Mouse (Mus musculus) fat pad, adult 2 months (tissue): ENCODE data around the gene Commd1.

Experiments used
- DNase-seq: peaks from one replicate; pipeline ENCODE4 v3.0.0-alpha.2; 2011; ENCODE audit warnings: low read depth, low spot score; ENCODE audit errors: extremely low read depth

Gene Commd1

GRCm38 (mm10) chr11:22990393-22991126 lies 8.4 kb upstream of the Commd1 start, which contains the start of gene Cct4:
TSS of gene Cct4 (plus strand) at chr11:22990519.
- DNase-seq, result no peak

- no peak for DNase-seq
Measured at GRCm38 (mm10) chr11:22989786-22990185, 7.6 kb upstream of the Commd1 start.

- DNase-seq, result no peak
Measured at GRCm38 (mm10) chr11:22987357-22987756, 5.2 kb upstream of the Commd1 start.

- DNase-seq, result no peak
Measured at GRCm38 (mm10) chr11:22985510-22985909, 3.3 kb upstream of the Commd1 start.

- no peak for DNase-seq
Measured at GRCm38 (mm10) chr11:22982846-22983245, 664 bp upstream of the Commd1 start.

GRCm38 (mm10) chr11:22981543-22981950 lies 635 bp downstream of the Commd1 start:
- no peak for DNase-seq

- DNase-seq, result no peak
Measured at GRCm38 (mm10) chr11:22981041-22981440, 1.1 kb downstream of the Commd1 start.

- no peak for DNase-seq
Measured at GRCm38 (mm10) chr11:22979221-22979620, 3.0 kb downstream of the Commd1 start.

GRCm38 (mm10) chr11:22978711-22979110 lies 3.5 kb downstream of the Commd1 start:
- no peak for DNase-seq

- no peak for DNase-seq
Measured at GRCm38 (mm10) chr11:22978215-22978614, 4.0 kb downstream of the Commd1 start.

- no peak for DNase-seq
Measured at GRCm38 (mm10) chr11:22973599-22973998, 8.6 kb downstream of the Commd1 start.

GRCm38 (mm10) chr11:22972746-22973526 lies 9.2 kb downstream of the Commd1 start:
- DNase-seq, result peak; percentile 34

GRCm38 (mm10) chr11:22971835-22972709 lies 10.1 kb downstream of the Commd1 start, which contains the start of gene Zrsr1:
TSS of gene Zrsr1 (plus strand) at chr11:22972005.
- DNase-seq, result no peak

- DNase-seq, result no peak
Measured at GRCm38 (mm10) chr11:22970546-22970945, 11.6 kb downstream of the Commd1 start.

- DNase-seq, result no peak
Measured at GRCm38 (mm10) chr11:22969486-22969885, 12.7 kb downstream of the Commd1 start.

- DNase-seq, result no peak
Measured at GRCm38 (mm10) chr11:22965503-22965902, 16.7 kb downstream of the Commd1 start.

- no peak for DNase-seq
Measured at GRCm38 (mm10) chr11:22964401-22964800, 17.8 kb downstream of the Commd1 start.

- no peak for DNase-seq
Measured at GRCm38 (mm10) chr11:22962101-22962500, 20.1 kb downstream of the Commd1 start.

GRCm38 (mm10) chr11:22957791-22958374 lies 24.3 kb downstream of the Commd1 start:
- DNase-seq, result no peak

GRCm38 (mm10) chr11:22956830-22957229 lies 25.4 kb downstream of the Commd1 start:
- DNase-seq, result no peak

GRCm38 (mm10) chr11:22956346-22956745 lies 25.8 kb downstream of the Commd1 start:
- DNase-seq, result no peak
